Mouse (Mus musculus): ENCODE measurements around the gene Arl6ip5. TPM values are rescaled to one million over a fixed set of nuclear protein-coding genes. Genes with fewer than 3 reads are reported as not detected.
"Not testable (repeated sequence)": the region's sequence is repeated elsewhere in the genome, so short reads cannot be mapped to it uniquely, and the experiment has no call there.

Arl6ip5 gene
- polyA plus RNA-seq, 1 experiment, result 79.7 TPM

DNA sequence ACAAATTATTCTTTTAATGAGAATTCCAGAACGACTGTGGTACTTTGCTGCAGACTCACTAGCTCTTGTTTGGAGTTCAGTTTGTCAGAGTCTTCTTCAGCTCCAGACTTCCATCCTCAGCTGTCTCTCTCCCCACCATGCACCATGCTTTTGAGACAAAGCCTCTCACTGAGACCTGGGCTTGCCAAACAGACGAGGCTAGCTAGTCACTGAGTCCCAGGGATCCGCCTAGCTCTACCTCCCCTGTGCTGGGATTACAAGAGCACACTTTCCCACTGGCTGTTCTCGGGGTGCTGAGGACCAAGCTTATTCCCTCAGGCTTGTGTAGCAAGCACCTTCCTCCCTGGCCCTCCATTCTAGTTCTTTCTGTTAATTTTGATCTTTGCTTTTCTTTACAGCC is 13.1 kb downstream of the Arl6ip5 start:
- no peak for DNase-seq (ENCODE audit: low read depth)

DNA sequence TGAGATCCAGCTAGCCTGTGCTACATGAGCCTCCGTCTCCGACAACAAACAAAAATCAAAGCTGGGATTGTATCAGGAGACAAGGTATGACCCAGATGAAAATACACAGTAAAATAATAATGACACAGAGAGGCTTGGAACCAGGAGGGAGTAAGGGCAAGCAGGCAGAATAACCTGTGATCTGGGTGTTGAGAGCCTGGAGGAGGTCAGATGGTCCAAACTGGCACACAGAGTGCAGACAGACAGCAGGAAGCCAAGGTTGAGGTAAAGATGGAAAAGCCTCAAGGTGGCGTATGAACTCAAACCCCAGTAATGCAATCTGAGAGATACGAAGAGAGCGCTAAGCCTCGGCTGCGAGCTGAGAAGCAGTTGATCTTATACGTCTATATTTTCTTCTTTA is 14.0 kb downstream of the Arl6ip5 start:
- DNase-seq (ENCODE audit: low read depth), result no peak

- no peak for DNase-seq (ENCODE audit: low read depth)
Observed at GRCm38 (mm10) chr6:97226083-97226491, 15.6 kb downstream of the Arl6ip5 start.

GRCm38 (mm10) chr6:97227067-97227847 is 16.8 kb downstream of the Arl6ip5 start:
- DNase-seq (ENCODE audit: low read depth), result no peak

DNA sequence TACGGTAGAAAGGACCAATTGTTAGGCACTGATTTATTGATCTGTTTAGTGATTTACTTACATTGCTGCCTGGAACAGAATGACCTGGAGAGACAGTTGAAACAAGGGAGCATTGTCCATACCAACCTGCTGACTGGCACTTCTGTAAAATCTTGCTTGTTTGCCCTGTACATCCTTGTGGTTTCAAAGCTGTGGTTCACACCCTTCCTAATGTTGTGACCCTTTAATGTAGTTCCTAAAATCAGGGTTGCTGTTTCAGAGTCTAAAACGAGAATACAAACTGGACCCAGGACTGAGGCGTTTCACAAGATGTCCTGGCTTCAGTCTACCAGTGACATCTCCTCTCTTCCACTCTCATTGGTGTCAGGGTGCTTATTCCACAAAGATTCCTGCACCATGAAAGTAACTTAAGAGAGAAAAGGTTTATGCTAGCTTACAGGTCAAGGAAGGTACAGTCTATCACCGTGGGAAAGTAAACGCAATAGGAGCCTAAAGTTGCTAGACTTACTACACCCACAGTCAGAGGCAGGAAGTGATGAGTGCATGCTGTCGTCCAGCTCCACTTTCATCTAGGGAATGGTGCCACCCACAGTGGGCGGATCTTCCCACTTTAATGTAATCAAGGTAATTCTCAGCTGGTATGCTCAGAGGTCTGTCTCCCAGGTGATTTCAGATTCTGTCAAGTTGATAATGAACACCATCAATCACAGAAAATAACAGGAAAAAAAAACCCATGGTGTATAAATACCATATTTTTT is 24.6 kb downstream of the Arl6ip5 start:
- DNase-seq (ENCODE audit: low read depth), result no peak

DNA sequence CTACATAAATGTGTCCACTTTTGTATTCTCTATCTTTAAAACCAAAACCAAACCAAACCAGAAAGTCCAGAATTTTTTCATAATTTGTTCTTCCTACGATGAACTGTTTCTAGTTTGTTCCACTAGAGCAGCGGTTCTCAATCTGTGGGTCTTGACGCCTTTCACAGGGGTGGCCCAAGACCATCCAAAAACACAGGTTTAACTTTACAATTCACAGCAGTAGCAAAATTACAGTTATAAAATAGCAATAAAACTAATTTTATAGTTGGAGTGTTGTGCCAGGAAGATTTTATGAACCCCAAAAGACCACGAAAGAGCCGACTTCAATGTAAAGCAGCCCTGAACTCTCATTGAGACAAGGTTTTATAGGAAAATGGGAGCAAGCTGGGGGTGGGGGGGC is 25.6 kb downstream of the Arl6ip5 start:
- DNase-seq (ENCODE audit: low read depth), result no peak

- no peak for DNase-seq (ENCODE audit: low read depth)
Observed at GRCm38 (mm10) chr6:97239360-97239759, 28.9 kb downstream of the Arl6ip5 start.

DNA sequence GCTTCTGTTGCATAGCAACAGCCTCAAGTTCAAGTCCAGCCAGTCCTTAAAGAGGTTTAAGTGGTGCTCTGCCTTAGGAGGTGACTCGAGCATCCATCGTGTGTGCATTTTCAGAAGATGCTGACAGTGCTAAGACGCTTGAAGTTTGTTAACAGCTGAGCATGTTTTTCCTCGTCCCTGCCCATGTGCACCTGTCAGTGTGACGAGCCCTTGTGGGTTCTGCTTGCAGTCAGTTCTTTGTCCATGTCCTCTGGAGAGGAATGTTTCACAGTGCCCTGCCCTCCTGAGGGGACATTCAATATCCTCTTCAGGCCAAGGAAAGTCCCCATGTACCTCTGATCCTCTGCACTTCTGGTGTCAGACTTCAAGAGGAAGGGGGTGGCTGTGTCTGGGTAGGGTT is 29.6 kb downstream of the Arl6ip5 start:
- DNase-seq (ENCODE audit: low read depth), result no peak

- DNase-seq (ENCODE audit: low read depth), result no peak
Observed at GRCm38 (mm10) chr6:97242522-97242921, 32.0 kb downstream of the Arl6ip5 start.

DNA sequence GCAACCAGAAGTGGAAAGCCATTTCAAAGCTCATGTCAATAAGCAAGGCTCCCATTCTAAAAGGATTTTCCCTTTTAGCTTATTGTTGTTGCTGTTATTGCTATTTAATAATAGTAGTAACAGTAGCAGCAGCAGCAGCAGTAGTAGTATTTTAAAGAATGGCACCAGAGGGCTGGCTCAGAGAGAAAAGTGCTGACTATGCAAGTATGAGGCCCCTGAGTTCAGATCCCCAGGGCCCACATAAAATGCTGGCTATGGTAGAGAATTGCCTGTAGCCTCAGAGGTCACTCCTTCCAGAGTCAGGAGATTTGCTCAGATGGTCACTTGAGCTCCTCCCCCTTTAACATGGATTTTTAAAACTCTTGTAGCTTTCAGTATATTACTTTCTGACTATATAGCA is 34.7 kb downstream of the Arl6ip5 start:
- no peak for DNase-seq (ENCODE audit: low read depth)

DNA sequence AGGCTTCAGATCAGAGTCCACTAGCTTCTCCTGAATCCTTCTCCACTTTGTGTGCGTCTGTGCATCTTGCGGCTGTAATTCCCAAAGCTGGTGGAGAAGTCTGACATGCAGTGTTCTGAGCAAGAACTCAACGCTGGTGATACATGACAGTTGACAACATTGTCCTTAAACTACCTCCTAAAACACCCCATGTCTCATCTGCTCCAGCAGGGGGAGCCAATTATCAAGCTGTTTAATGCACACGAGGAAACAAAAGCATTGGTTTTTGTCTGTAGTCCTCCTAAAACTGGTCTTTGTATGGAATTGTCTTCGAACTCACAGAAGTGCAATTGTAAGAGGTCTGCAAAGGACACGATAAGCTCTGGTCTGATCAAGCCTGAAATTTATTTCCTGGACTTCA is 40.5 kb downstream of the Arl6ip5 start:
- DNase-seq (ENCODE audit: low read depth), result no peak

DNA sequence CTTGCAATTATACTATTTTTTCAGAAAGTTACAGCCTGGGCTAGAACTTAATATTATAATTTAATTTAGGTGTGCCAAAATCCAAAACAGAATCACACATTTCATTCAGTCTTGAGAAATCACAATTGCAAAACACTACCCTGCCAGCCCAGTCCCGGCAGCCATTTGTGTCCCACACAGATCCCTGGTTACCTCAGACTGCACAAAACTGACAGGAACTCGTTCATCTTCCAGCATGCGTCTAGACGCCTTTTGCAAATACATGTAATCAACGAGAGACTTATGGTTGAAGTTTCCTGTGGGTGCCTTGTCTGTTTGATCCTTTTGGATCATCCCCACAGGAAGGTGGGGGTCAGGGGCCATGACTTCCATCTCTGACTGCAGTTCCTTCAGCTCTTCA is 41.6 kb downstream of the Arl6ip5 start:
- DNase-seq (ENCODE audit: low read depth), result no peak

DNA sequence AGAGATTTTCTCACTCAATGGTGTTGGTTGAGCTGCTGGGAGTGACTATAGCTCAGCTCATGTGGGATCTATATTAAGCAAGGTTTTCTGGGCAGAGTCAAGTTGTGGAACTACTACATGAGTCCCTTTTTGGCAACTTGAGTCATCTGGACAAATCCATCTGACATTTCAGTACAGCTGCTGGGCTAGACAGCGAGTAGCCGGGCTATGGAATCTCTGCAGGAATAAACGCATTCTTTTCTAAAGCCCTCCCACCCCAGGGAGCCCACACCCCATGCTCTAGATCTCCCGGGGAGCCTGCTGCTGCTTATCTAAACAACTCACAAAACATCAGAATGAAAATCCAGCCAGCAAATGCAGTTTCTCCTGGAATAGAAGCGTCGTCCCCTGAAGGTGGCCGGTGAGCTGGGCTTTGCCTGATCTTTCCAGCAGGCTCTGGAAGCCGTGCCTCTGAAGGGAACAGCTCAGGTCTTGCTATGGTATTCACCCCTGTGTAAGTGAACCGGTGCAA is 42.3 kb downstream of the Arl6ip5 start, which contains the start of gene Lmod3:
Gene Lmod3, minus strand, starts transcription at position 49 of the 511 bp plus-strand sequence.
- no peak for DNase-seq (ENCODE audit: low read depth)

DNA sequence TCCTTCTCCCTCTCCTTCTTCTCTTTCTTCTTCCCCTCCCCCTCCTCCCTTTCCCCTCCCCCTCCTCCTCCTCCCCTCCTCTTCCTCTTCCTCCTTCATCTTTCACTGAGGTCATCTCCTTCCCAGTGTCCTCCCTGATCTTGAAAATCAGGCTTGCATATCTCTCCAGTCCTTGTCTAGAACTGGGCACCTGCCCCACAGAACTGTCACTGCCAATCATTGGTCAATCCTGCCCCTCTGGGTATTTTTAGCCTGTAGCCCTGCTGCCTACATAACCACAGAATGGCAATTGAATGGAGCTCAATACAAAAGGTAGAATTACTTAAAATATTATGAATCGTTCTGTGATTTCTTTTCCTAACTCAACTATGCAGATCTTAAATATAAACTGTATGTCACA is 48.0 kb downstream of the Arl6ip5 start:
- DNase-seq (ENCODE audit: low read depth), result no peak

DNA sequence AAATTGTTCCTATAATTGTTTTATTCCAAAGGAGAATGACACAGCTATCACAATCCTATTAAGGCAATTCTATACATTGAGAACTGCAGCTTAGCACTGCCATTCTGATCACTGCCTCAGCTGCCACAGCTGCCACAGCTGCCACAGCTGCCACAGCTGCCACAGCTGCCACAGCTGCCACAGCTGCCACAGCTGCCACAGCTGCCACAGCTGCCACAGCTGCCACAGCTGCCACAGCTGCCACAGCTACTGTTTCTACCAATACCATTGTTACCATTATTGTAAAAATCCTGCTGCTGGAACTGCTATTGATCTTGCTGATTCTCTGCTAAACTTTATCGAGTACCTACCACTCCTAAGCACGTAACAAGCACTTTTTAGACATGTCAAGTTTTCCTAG is 49.4 kb downstream of the Arl6ip5 start:
- DNase-seq (ENCODE audit: low read depth), result not testable (repeated sequence)

GRCm38 (mm10) chr6:97262229-97262628 is 51.7 kb downstream of the Arl6ip5 start:
- no peak for DNase-seq (ENCODE audit: low read depth)

DNA sequence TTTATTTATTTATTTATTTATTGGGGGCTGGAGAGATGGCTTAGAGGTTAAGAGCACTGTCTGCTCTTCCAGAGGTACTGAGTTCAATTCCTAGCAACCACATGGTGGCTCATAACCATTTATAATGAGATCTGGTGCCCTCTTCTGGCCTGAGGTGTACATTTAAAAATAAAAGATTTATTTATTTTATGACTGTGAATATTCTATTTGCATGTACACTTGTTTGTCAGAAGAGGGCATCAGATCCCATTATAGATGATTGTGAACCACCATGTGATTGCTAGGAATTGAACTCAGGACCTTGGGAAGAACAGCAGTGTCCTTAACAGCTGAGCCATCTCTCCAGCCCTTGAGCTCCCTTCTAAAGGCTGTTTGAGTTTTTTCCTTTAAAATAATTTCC is 53.3 kb downstream of the Arl6ip5 start:
- not testable (repeated sequence) for DNase-seq (ENCODE audit: low read depth)

- DNase-seq (ENCODE audit: low read depth), result no peak
Observed at GRCm38 (mm10) chr6:97265240-97265639, 54.8 kb downstream of the Arl6ip5 start.

GRCm38 (mm10) chr6:97265705-97266104 is 55.2 kb downstream of the Arl6ip5 start:
- no peak for DNase-seq (ENCODE audit: low read depth)

DNA sequence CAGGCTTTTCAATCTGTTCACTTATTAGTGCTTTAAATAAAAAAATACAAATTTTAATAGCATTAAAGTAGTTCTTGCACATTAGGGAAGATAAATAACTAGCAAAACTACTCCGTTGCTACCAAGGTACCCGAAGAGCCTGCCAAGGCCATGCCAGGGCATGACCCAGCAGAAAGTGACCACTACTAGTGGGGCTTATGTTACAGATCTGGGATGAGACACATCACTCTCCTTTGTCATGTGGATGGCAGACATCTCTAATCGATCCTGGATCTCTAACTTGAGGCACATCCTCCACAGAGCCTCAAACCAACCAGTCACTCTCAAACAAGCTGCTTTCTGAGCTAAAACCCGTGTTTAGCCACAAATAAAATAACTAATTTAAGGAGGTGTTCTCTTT is 56.2 kb downstream of the Arl6ip5 start:
- DNase-seq (ENCODE audit: low read depth), result no peak

DNA sequence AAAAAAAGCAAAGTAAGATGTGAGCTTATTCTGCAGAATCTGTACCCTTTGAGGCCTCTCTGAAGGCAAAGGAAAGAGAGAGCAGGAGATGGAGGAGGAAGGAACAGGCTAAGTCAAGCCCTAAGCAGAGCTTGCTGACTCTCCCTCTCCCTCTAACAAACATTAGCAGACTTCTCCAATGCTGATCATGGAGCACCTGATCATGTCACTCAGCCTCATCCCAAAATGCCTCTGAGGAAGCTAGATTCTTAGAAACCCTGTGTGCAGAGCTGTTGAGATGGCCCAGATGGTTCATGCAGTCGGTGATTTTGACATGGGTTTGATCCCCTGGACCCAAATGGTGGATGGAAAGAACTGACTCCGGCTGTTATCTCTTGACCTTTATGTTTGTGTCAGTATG is 56.6 kb downstream of the Arl6ip5 start:
- no peak for DNase-seq (ENCODE audit: low read depth)

- DNase-seq (ENCODE audit: low read depth), result no peak
Observed at GRCm38 (mm10) chr6:97269596-97269995, 59.1 kb downstream of the Arl6ip5 start.

- DNase-seq (ENCODE audit: low read depth), result no peak
Observed at GRCm38 (mm10) chr6:97272349-97272748, 61.9 kb downstream of the Arl6ip5 start.
